In genomic region chr11:89720847-89721246, GRCm38 (mm10) we compare ENCODE assay signal across 8 mouse cellular contexts. TPM values are rescaled to one million over a fixed set of nuclear protein-coding genes. Genes with fewer than 3 reads are reported as not detected.
DNase-seq lines count a peak whose midpoint lies in the region; TF ChIP-seq lines count a peak whose summit lies in the region.
"Had no signal": no experiment of that assay in that cellular context is flagged by ENCODE, and none has a peak within 500 bp of the region (broad histone marks: within the 10 kb centered on the region; RNA-seq: fewer than 3 reads in every experiment).

No protein-coding gene starts in this region.

- intact Hi-C loops in gastrocnemius, adult 2 months (cut with DNase I): loop anchor here (1.0 to 10.0 kb wide), 5 partner anchors 175 to 626 kb away; no protein-coding TSS in a partner anchor

- H3K4me3 ChIP-seq in CH12.LX (replicated peaks in 1 of 3; ENCODE audit: low read depth in 2 of 3, low read length in 2 of 3, poor library complexity in 1 of 3): no peak overlapping the region
- H3K4me3 ChIP-seq in gastrocnemius, adult 2 months: no peak overlapping the region
- H3K4me3 ChIP-seq in small intestine, adult 2 months (ENCODE audit: low read depth, low read length): no peak overlapping the region

- H3K4me2 ChIP-seq in CH12.LX (ENCODE audit: insufficient read depth, low read depth, poor library complexity, severe bottlenecking): no peak overlapping the region

- H3K27ac ChIP-seq in CH12.LX (ENCODE audit: insufficient read depth, low read depth): no peak overlapping the region
- no peak overlapping the region for H3K27ac ChIP-seq in gastrocnemius, adult 2 months
- H3K27ac ChIP-seq in small intestine, adult 2 months (ENCODE audit: insufficient read depth, low read depth, low read length): no peak overlapping the region
- H3K27ac ChIP-seq: macrophage had no signal

- no peaks in the 10 kb centered on the region for H3K9me3 ChIP-seq in CH12.LX (replicated peaks; ENCODE audit: low read length)

- peak; percentile 95 for TF ChIP-seq RAD21 in CH12.LX (IDR thresholded peaks at IDR 0.05; ENCODE audit: low read depth, low read length)

- 18% methylated on average over 5 of the region's 5 CpGs for WGBS in small intestine, adult 2 months

- H3K9ac ChIP-seq in CH12.LX (ENCODE audit: insufficient read depth, low read depth): no peak overlapping the region

- TF ChIP-seq CTCF in CH12.LX (conservative IDR thresholded peaks at IDR 0.05 in 1 of 2, IDR thresholded peaks at IDR 0.05 in 1 of 2; ENCODE audit: low read depth in 2 of 2, low read length in 2 of 2): peak; percentile 97
- TF ChIP-seq CTCF in gastrocnemius, adult 2 months (IDR thresholded peaks at IDR 0.05): peak; percentile 97
- TF ChIP-seq CTCF in small intestine, adult 2 months (IDR thresholded peaks at IDR 0.05; ENCODE audit: extremely low read depth, insufficient read length, insufficient replicate concordance, low read depth, low read length): peak; percentile 94

- H3K36me3 ChIP-seq in CH12.LX (replicated peaks in 1 of 2; ENCODE audit: control insufficient read depth in 1 of 2, insufficient read depth in 1 of 2, low read length in 1 of 2): no peaks in the 10 kb centered on the region
- no peaks in the 10 kb centered on the region for H3K36me3 ChIP-seq in small intestine, adult 2 months (ENCODE audit: control insufficient read depth, insufficient read depth, low read length)

- no peaks in the 10 kb centered on the region for H3K27me3 ChIP-seq in CH12.LX (replicated peaks)
- no peaks in the 10 kb centered on the region for H3K27me3 ChIP-seq in small intestine, adult 2 months (ENCODE audit: control insufficient read depth, insufficient read depth, low read length)

- in situ Hi-C loops in CH12.LX (cut with MboI; ENCODE audit: low pct_ligation_motif_present, low pct_unique_long_range_greater_than_20kb, low sequenced_read_pairs): loop anchor here (10.0 to 25.0 kb wide), 2 partner anchors 176 to 559 kb away; no protein-coding TSS in a partner anchor

- dilution Hi-C loops in CH12.LX (cut with MboI; ENCODE audit: extremely low pct_ligation_motif_present, extremely low pct_unique_long_range_greater_than_20kb, low sequenced_read_pairs): no loop called here

- TF ChIP-seq EP300 in CH12.LX (IDR thresholded peaks at IDR 0.05; ENCODE audit: low read length): no peak

- DNase-seq in CH12.LX (ENCODE audit: extremely low read depth): peak; percentile 81
- peak; percentile 76 for DNase-seq in Muller cell, postnatal 12 days (ENCODE audit: inconsistent ontology term)
- DNase-seq in cerebellum, adult 9-11 months: peak; percentile 9
- peak; percentile 61 for DNase-seq in gastrocnemius, adult 2 months
- DNase-seq in layer of hippocampus, adult 18-20 months (ENCODE audit: low spot score in 2 of 2): peak; percentile 67 to 88
- DNase-seq in lung, postnatal 10 days: peak; percentile 80

- no peaks in the 10 kb centered on the region for H3K79me2 ChIP-seq in CH12.LX (replicated peaks; ENCODE audit: control insufficient read depth, extremely low read depth, insufficient read depth, poor library complexity, severe bottlenecking)

- TF ChIP-seq POLR2A in CH12.LX (IDR thresholded peaks at IDR 0.05; ENCODE audit: low read depth, low read length): no peak
- no peak for TF ChIP-seq POLR2A in small intestine, adult 2 months (IDR thresholded peaks at IDR 0.05; ENCODE audit: low read depth, low read length)

- peaks cover 0 to 3% of the 10 kb centered on the region in 2 experiments; a peak in 1 of 4 replicates for H3K4me1 ChIP-seq in CH12.LX (ENCODE audit: control insufficient read depth in 1 of 2, insufficient read depth in 2 of 2)
- no peaks in the 10 kb centered on the region for H3K4me1 ChIP-seq in small intestine, adult 2 months (ENCODE audit: control insufficient read depth, insufficient read depth, insufficient read length, low read length)

TF ChIP-seq in CH12.LX, 34 proteins besides CTCF, POLR2A, EP300 and RAD21:
- TF ChIP-seq ZC3H11A (IDR thresholded peaks at IDR 0.05; ENCODE audit: low read depth, low read length): peak; percentile 88
- peak; percentile 33; the same call in 1 of the 2 replicates for TF ChIP-seq BHLHE40 (IDR thresholded peaks at IDR 0.05; ENCODE audit: low read depth, low read length)
- peak; percentile 98 for TF ChIP-seq SMC3 (IDR thresholded peaks at IDR 0.05; ENCODE audit: low read depth, low read length)
- TF ChIP-seq IRF4 (IDR thresholded peaks at IDR 0.05; ENCODE audit: low read depth, low read length): peak; percentile 27; the same call in 1 of the 2 replicates
- no peak for TF ChIP-seq POLR2AphosphoS2 (IDR thresholded peaks at IDR 0.05; ENCODE audit: low read depth, low read length)
- no peak for TF ChIP-seq ZNF384 (IDR thresholded peaks at IDR 0.05; ENCODE audit: low read depth, low read length)

RNA-seq across cellular contexts. Expression of gene Ankfn1, which starts 56.6 kb away (rescaled TPM):
- not detected in 2 replicates for total RNA-seq in CH12.LX (2012; rRNA removed)
- not detected in 2 replicates for total RNA-seq in CH12.LX (2014; rRNA removed)
- not detected in 2 replicates for polyA plus RNA-seq in CH12.LX (2012; ENCODE audit: insufficient read length, low read depth)
- total RNA-seq in gastrocnemius, adult 2 months (2021): under 1 TPM in 1 of 2 experiments, not detected in 1; 0.11 TPM
- 1 to 10 TPM; 1.2 to 1.9 TPM for total RNA-seq in layer of hippocampus, adult 18-20 months (2021)
- 0.05 TPM in 2 replicates for polyA plus RNA-seq in small intestine, adult 2 months (2012; rRNA removed)
- polyA plus RNA-seq: macrophage had no signal

Comparison
In these comparisons a context has a peak if more than half of its experiments do, and no peak if none do; other contexts are left out.
1. DNase-seq: peak in every context shown above with its lines; median percentile 81 in CH12.LX; 80 in lung, postnatal 10 days; 78 in layer of hippocampus, adult 18-20 months; 76 in Muller cell, postnatal 12 days; 61 in gastrocnemius, adult 2 months; 9 in cerebellum, adult 9-11 months.